Mouse (Mus musculus) MEL (cell line): ENCODE results near the gene Parp8. TPM values are rescaled to one million over a fixed set of nuclear protein-coding genes. Genes with fewer than 3 reads are reported as not detected.

ENCODE experiments used
- DNase-seq: peaks from one replicate; pipeline ENCODE4 v3.0.0; 2011; ENCODE audit warnings: low read depth, low spot score
- H3K27ac ChIP-seq: 2 replicates; pipeline ENCODE4 v1.5.1; 2012; ENCODE audit warnings: low read depth, mild to moderate bottlenecking, control low read depth, low read length, moderate library complexity; ENCODE audit not compliant: control insufficient read depth
- H3K27me3 ChIP-seq, 2 experiments: fragments of 150-350 bp in 1 of 2; sonication (generic) in 1 of 2; 2 replicates each; pipeline ENCODE4 v1.6.1; 2012; ENCODE audit warnings: low read length in 2 of 2, mild to moderate bottlenecking in 2 of 2, improper control_type of control experiment in 1 of 2, moderate library complexity in 1 of 2; ENCODE audit not compliant: insufficient read depth in 2 of 2, control insufficient read depth in 1 of 2
- H3K36me3 ChIP-seq, 2 experiments: 2 replicates each; pipeline ENCODE4 v1.6.1; 2012 to 2014; ENCODE audit warnings: low read length in 2 of 2, improper control_type of control experiment in 1 of 2, inconsistent platforms in 1 of 2, mild to moderate bottlenecking in 1 of 2; ENCODE audit not compliant: insufficient read depth in 2 of 2, control insufficient read depth in 1 of 2
- H3K4me1 ChIP-seq, 2 experiments: fragments of 150-350 bp in 1 of 2; sonication (generic) in 1 of 2; 2 replicates each; pipeline ENCODE4 v1.6.1; 2012; ENCODE audit warnings: low read length in 2 of 2, improper control_type of control experiment in 1 of 2, mild to moderate bottlenecking in 1 of 2; ENCODE audit not compliant: insufficient read depth in 2 of 2, control insufficient read depth in 1 of 2
- H3K4me3 ChIP-seq, 2 experiments: fragments of 150-350 bp in 1 of 2; sonication (generic) in 1 of 2; 2 replicates each; pipeline ENCODE4 v1.5.1; 2012; ENCODE audit warnings: low read depth in 2 of 2, low read length in 2 of 2, mild to moderate bottlenecking in 2 of 2, moderate library complexity in 2 of 2, control low read depth in 1 of 2, improper control_type of control experiment in 1 of 2; ENCODE audit not compliant: control insufficient read depth in 1 of 2, insufficient read depth in 1 of 2
- H3K79me2 ChIP-seq: 2 replicates; pipeline ENCODE4 v1.6.1; 2012; ENCODE audit warnings: mild to moderate bottlenecking, low read length, moderate library complexity; ENCODE audit not compliant: control insufficient read depth, poor library complexity, insufficient read depth
- H3K9ac ChIP-seq: 2 replicates; pipeline ENCODE4 v1.6.1; 2012; ENCODE audit warnings: low read depth, mild to moderate bottlenecking, control low read depth, low read length, moderate library complexity; ENCODE audit not compliant: control insufficient read depth, poor library complexity, severe bottlenecking
- H3K9me3 ChIP-seq: fragments of 150-350 bp; sonication (generic); replicated peaks from 2 replicates; pipeline ENCODE4 v1.6.1; 2012; ENCODE audit warnings: mild to moderate bottlenecking, low read length, improper control_type of control experiment, moderate library complexity; ENCODE audit not compliant: insufficient read depth
- CHD1 ChIP-seq: IDR thresholded peaks from 2 replicates; pipeline ENCODE4 v1.6.1; 2012; ENCODE audit warnings: low read depth, mild to moderate bottlenecking, inconsistent platforms, low read length, improper control_type of control experiment
- CHD2 ChIP-seq: IDR thresholded peaks from 2 replicates; pipeline ENCODE4 v1.6.1; 2011; ENCODE audit warnings: low read length, improper control_type of control experiment
- E2F4 ChIP-seq: IDR thresholded peaks from 2 replicates; pipeline ENCODE4 v1.6.1; 2011; ENCODE audit warnings: low read depth, low read length, improper control_type of control experiment, borderline replicate concordance
- ELF1 ChIP-seq: IDR thresholded peaks from 2 replicates; pipeline ENCODE4 v1.6.1; 2014; ENCODE audit warnings: low read depth, mild to moderate bottlenecking, inconsistent platforms, low read length, improper control_type of control experiment, moderate library complexity
- EP300 ChIP-seq, 2 experiments: IDR thresholded peaks; 2 replicates each; pipeline ENCODE4 v1.6.1; 2011; ENCODE audit warnings: improper control_type of control experiment in 2 of 2, low read length in 2 of 2, low read depth in 1 of 2, mild to moderate bottlenecking in 1 of 2
- GABPA ChIP-seq: IDR thresholded peaks from 2 replicates; pipeline ENCODE4 v1.6.1; 2012; ENCODE audit warnings: low read depth, mild to moderate bottlenecking, inconsistent platforms, low read length, improper control_type of control experiment, moderate library complexity
- MEF2A ChIP-seq: IDR thresholded peaks from 2 replicates; pipeline ENCODE4 v1.6.1; 2014; ENCODE audit warnings: low read depth, mild to moderate bottlenecking, inconsistent platforms, low read length, improper control_type of control experiment; ENCODE audit not compliant: poor library complexity, insufficient replicate concordance, severe bottlenecking; ENCODE audit errors: extremely low read depth
- NELFE ChIP-seq: IDR thresholded peaks from 2 replicates; pipeline ENCODE4 v1.6.1; 2011; ENCODE audit warnings: low read depth, low read length, improper control_type of control experiment
- NRF1 ChIP-seq: IDR thresholded peaks from 2 replicates; pipeline ENCODE4 v1.6.1; 2014; ENCODE audit warnings: low read depth, mild to moderate bottlenecking, inconsistent platforms, low read length, improper control_type of control experiment, moderate library complexity; ENCODE audit not compliant: poor library complexity, insufficient read depth, severe bottlenecking
- POLR2AphosphoS2 ChIP-seq: IDR thresholded peaks from 2 replicates; pipeline ENCODE4 v1.6.1; 2011; ENCODE audit warnings: low read length, improper control_type of control experiment
- SIN3A ChIP-seq: IDR thresholded peaks from 2 replicates; pipeline ENCODE4 v1.6.1; 2012; ENCODE audit warnings: low read length, improper control_type of control experiment, inconsistent platforms
- UBTF ChIP-seq: IDR thresholded peaks from 2 replicates; pipeline ENCODE4 v1.6.1; 2012; ENCODE audit warnings: low read depth, mild to moderate bottlenecking, inconsistent platforms, low read length, improper control_type of control experiment, moderate library complexity, borderline replicate concordance; ENCODE audit not compliant: insufficient read depth
- USF2 ChIP-seq, 2 experiments: IDR thresholded peaks; 2 replicates each; pipeline ENCODE4 v1.6.1; 2011 to 2012; ENCODE audit warnings: improper control_type of control experiment in 2 of 2, low read length in 2 of 2, borderline replicate concordance in 1 of 2, inconsistent platforms in 1 of 2, low read depth in 1 of 2, mild to moderate bottlenecking in 1 of 2; ENCODE audit not compliant: insufficient read depth in 1 of 2
- ZKSCAN1 ChIP-seq: IDR thresholded peaks from 2 replicates; pipeline ENCODE4 v1.6.1; 2012; ENCODE audit warnings: low read depth, mild to moderate bottlenecking, inconsistent platforms, low read length, improper control_type of control experiment, moderate library complexity
- ZNF384 ChIP-seq: IDR thresholded peaks from 2 replicates; pipeline ENCODE4 v1.6.1; 2012; ENCODE audit warnings: low read depth, mild to moderate bottlenecking, inconsistent platforms, low read length, improper control_type of control experiment
- polyA plus RNA-seq, 2 experiments: library from polyadenylated mRNA; stranded (reverse) in 1 of 2; unstranded in 1 of 2; fragments of >175 nt in 1 of 2; fragments of >200 nt in 1 of 2; gene quantifications; 2 replicates each; pipeline versions ENCODE4 v1.2.1 to v1.2.4; 2012; ENCODE audit warnings: low replicate concordance in 2 of 2, low read depth in 1 of 2; ENCODE audit not compliant: insufficient read length in 2 of 2, insufficient read depth in 1 of 2, missing spikeins in 1 of 2
- total RNA-seq: library from RNA; depleted of rRNA; stranded (reverse); fragments of 300-350 nt; gene quantifications from 2 replicates; pipeline ENCODE4 v1.2.3, GENCODE M21; 2012

The Parp8 gene
- total and polyA plus RNA-seq, 3 experiments = not detected

DNA sequence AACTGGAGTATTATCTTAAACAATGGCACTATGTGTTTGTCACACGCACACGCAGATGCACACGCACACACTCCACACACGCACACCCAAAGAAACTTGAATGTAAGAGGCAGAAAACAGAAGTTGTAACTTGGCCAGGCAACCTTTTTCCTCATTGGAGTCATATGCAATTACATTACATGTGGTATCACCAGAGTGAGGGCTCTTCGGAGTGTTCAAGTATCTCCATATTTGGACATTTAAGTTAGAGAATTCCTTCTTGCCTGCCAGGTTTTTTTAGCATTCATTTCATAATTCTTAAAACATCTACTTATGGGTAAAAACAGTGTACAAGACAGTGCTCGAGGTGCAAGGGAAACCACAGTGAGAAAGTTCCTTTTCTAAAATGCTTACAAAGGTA is 6.7 kb downstream of the Parp8 start:
- DNase-seq = no peak
- no peak overlapping the region for H3K27ac ChIP-seq
- no peaks in the 10 kb centered on the region for H3K9me3 ChIP-seq
- no peak overlapping the region for H3K9ac ChIP-seq
- TF ChIP-seq NRF1 = no peak
- no peak for TF ChIP-seq E2F4
- no peak for TF ChIP-seq UBTF
- no peak for TF ChIP-seq MEF2A
- no peak for TF ChIP-seq USF2 (IDR thresholded peaks at IDR 0.05; ENCODE audit: borderline replicate concordance in 1 of 2, insufficient read depth in 1 of 2, low read depth in 1 of 2, low read length in 2 of 2)
- TF ChIP-seq ZKSCAN1 = no peak
- TF ChIP-seq EP300 (IDR thresholded peaks at IDR 0.05; ENCODE audit: low read depth in 1 of 2, low read length in 2 of 2) = no peak
- no peaks in the 10 kb centered on the region for H3K36me3 ChIP-seq
- H3K79me2 ChIP-seq = no peaks in the 10 kb centered on the region
- no peaks in the 10 kb centered on the region for H3K4me1 ChIP-seq
- H3K4me3 ChIP-seq = no peak overlapping the region
- H3K27me3 ChIP-seq = no peaks in the 10 kb centered on the region; a peak in 1 of 4 replicates

DNA sequence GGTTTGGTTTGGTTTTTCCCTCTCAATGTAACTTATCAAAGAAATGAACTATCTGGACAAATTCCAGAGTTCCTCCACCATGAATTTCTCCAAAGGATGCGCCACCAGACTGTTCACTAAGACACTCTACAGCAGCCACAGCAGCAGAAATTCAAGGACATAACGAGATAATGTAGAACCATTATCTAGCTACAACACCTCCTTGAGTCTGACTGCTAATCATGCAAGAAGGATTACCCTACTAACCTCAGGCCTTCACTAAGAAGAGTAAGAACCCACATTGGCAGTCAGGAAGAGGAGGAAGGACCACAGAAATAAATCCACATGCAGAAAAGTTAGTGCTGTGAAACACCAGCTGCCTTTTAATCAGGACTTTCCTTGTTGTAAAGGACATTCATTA is 11.8 kb downstream of the Parp8 start:
- Histone ChIP-seq H3K27ac (no peak overlapping the region), H3K4me3 (no peak overlapping the region), H3K4me1 (no peaks in the 10 kb centered on the region), H3K27me3 (no peaks in the 10 kb centered on the region; a peak in 1 of 4 replicates), H3K9me3 (no peaks in the 10 kb centered on the region), H3K79me2 (no peaks in the 10 kb centered on the region), H3K9ac (no peak overlapping the region), H3K36me3 (no peaks in the 10 kb centered on the region)
- no peak for DNase-seq
- no peak for TF ChIP-seq ZNF384
- TF ChIP-seq GABPA = no peak
- no peak for TF ChIP-seq CHD2
- TF ChIP-seq ELF1 = no peak
- no peak for TF ChIP-seq EP300 (IDR thresholded peaks at IDR 0.05; ENCODE audit: low read depth in 1 of 2, low read length in 2 of 2)
- no peak for TF ChIP-seq NELFE
- TF ChIP-seq POLR2AphosphoS2 = no peak
- TF ChIP-seq CHD1 = no peak
- no peak for TF ChIP-seq SIN3A
- TF ChIP-seq USF2 (IDR thresholded peaks at IDR 0.05; ENCODE audit: borderline replicate concordance in 1 of 2, insufficient read depth in 1 of 2, low read depth in 1 of 2, low read length in 2 of 2) = no peak
